Mouse (Mus musculus) cerebellum, postnatal 25 days (tissue): ENCODE results near the gene Mdfic.
"Not testable (repeated sequence)": the region's sequence is repeated elsewhere in the genome, so short reads cannot be mapped to it uniquely, and the experiment has no call there.

Experiments used
- DNase-seq, 2 experiments: peaks; one replicate each; pipeline ENCODE4 v3.0.0; 2021; ENCODE audit warnings: mixed read lengths in 2 of 2

Gene Mdfic

DNA sequence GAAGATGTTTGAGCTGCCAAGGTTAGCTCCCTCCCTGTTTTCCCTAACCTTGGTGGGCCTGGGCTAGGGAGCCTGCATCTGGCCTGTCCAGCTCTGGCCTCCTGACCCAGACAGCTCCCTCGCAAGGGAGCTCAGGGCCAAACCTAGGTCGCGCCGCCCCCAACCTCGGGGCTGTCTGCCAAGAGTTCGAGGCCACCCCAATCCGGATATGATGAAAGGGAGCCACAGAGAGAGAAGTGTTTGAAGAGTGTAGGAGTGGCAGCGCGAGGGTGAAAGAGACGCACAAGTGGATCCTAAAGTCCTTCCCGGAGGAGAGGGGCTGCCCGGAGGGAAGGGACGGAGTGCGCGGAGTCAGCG, at the start of gene Mdfic:
Mdfic (plus strand) TSS at position 201 of the 357 bp plus-strand sequence.
- no peak for DNase-seq

DNA sequence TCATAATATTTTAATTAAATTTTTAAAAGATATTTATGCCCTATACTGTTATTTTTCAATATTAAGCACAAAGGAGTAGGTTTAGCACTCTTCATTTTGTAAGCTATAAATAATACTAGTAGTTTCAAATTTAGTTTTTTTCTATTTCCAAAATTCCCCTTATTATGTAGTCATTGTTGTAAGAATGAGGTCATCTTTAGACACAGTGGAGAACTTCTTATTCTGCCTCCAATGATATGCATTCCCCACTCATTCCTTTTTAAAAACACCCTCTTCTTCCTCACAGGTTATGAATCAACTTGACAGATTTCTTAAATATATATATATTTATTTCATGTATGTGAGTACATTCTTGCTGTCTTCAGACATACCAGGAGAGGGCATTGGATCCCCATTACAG, 49.1 kb upstream of the Mdfic start:
- no peak for DNase-seq

DNA sequence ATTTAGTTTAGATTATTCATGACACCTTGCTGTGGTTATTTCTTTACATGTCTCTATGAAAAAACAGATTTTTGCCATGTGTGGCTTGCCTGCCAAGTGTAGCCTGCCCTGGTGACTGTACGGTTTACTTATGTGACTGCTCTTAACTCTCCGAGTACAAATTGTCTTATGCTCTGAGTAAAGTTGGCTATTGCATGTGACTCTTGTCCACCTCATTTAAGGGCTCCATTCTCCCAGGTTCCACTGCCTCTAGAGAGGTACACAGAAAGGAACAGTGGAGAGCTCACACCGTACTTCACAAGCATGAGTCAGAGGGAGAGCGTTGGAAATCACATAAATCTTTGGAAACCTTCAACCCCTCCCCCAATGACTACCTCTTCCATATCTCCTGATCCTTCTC, 10.4 kb upstream of the Mdfic start:
- no peak for DNase-seq

DNA sequence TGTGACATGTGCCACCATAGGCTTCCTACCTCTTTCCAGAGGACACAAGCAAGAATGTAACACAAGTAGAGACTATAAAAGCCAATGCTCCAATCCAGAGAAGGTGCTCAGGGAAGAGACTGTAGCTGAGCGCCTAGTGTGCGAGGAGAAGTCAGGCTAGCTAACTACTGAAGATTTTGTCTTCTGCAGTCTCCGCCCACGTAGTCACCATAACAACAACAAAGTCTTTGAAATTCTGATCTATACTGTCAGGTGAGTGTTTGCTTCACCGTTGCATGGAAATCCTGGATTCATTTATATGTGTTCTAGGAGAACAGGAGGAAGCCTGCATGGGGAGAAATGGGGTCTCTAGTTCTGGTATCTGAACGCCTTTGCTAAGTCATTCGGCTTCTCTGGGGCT, 9.8 kb upstream of the Mdfic start:
- no peak for DNase-seq

DNA sequence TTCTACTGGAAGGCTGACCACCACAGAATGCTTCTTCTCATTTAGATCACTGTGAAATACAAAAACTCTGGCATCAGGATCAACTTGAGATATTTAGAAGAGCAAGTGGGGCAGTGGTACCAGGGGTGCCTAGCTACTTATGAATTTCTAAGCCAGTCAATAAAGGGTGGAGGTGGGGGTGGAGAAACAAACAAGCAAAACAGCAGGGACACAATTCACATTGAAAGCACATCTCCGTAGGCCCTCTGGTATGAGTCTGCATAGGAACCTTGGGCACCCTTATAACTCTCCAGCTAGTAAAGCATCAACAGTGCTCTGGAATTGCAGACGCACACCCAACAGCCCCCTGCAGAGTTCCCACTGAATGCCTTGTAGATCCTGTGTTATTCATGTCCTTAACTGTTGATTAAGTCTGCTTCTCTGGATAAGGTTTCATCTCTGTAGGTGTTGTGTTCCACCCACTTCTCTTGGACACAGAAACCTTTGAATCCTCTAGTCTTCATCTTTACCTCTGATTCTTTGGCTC, 7.5 kb upstream of the Mdfic start:
- no peak for DNase-seq

DNA sequence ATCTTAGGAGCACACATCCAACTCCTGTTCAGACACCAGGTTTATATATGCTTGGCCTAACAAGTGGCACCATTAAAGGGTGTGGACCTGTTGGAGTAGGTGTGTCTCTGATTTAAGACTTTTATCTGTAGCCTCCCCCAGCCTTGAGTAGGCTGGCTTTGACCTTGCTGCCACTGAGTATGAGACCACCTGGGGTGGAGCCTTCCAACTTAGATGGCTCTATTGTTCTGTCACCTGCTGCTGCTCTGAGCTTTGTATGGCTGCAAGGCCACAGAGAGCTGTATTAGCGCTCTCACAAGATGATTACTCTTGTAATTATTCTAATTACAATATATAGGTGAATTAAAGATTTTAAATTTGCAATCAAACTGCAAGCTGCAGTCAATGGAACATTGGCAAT, 6.4 kb upstream of the Mdfic start:
- not testable (repeated sequence) for DNase-seq

DNA sequence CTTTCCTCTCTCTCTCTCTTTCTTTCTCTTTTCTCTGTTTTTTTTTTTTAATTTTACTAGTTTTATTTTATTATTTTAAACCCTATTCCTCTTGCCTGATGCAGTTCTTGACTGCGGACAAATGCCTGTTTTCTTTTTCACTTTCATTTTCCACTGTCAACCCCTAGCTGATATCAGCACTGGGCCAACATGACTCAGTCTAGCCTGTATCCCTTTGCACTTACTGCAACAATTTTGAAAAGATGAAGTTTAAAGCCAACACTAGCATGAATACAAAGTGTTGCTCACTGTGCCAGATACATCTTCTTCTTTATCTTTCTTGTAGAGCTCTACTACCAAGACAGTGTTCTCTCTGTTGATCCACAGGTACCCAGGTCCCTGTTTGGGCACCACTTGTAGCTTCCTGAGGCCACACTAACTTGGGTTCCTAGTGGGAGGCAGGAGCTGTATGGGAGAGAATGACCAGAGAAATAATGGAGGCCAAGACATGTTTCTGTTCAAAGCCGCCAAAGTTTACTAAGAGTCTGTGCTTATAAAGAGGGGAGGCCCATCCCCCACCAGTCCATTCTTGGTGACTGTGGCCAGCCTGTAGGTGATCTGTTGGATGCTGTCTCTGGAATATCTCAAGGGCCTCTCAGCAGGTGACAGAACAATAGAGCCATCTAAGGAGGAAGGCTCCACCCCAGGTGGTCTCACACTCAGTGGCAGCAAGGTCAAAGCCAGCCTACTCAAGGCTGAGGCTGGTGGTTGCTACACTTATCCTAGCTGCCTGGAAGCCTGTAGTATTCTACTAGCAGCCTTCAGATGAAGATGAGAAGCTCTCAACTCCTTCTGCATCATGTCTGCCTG, 5.2 kb upstream of the Mdfic start:
- DNase-seq = no peak

DNA sequence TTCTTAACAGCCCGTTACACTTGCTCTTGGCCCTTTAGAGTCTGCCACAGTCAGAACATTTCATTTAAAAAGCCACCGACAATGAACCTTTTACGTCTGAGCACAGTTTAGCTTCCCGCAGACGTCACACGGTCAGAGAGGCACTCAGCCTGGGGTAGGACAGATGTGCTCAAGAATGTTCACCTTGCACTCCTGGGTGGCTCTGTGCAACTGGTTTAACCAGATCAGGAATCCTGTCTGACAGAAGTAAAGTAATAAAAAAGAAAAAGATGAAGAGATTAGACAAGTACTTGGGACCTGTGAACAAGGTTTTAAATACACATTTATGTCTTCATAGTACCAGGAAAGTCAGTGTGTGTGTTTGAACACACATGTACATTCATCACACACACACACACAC, 542 bp upstream of the Mdfic start:
- no peak for DNase-seq

DNA sequence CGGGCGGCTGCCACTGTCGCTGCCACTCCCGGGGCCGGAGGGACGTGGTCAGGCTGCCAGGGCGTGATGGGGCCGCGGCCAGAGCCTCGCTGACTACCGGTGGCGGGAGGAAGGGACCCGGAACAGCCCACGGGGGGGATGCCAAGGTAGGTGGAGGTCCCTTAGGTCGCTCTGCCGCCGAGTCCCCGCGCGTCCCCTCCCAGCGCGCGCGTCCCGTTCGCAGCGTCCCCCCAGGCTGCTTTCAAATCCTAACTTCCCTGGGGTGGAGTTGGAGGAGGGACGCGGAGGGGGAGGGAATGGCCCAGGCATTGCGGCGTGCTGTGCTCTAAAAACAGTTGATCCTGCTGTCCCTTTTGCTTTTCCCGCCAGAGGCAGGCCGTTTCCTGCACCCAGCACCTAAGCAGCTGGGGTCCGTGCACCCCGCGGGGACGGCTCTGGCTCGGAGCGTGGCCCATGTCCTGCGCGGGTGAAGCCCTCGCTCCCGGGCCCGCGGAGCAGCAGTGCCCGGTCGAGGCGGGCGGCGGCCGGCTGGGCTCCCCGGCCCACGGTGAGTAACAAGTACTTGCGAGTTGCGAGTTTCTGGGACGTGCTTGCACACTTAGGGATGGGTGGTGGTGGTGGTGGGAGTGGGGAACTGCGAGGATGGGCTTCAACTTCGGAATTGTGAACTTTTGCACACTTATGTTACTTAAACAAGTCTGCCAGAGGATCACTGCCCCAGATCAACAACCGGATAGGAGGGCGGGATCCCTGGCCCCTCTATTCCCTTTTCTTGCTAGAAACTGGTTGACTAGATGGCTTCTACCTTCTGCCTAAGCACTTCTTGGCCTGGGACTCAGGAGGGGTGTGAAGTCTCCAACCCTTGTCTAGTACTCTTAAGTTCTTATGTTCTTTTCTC, 606 bp downstream of the Mdfic start:
- peak; percentile 36 to 55 for DNase-seq

DNA sequence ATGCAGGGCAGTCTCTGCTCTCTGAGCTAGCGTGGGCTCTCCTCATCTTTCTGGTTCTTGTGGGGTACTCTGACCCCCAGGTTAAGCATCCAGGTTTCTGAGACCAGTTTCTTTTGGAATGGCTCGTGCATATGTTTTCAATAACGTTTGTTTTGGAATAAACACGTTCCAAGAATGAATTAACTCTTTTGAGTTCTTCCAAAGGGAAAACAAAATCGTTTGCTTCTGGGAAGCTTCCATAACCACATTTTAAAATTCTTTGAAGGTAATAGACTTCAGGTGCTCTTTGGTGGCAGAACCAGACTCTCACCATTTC, 1.2 kb downstream of the Mdfic start:
- no peak for DNase-seq

DNA sequence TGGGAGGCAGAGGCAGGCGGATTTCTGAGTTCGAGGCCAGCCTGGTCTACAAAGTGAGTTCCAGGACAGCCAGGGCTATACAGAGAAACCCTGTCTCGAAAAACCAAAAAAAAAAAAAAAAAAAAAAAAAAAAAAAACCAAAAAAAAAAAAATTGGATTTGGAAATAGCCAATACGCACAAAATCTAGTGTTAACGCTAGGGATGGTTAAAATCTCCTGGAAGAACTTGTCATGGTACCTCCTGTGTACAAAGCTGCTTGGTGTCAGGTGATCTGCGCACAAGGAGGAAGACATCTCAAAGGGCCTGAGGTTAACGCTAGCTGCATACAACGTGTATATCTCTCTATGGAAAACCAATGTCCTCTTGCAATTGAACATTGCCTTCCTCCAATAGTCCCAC, 2.2 kb downstream of the Mdfic start:
- DNase-seq = not testable (repeated sequence)

DNA sequence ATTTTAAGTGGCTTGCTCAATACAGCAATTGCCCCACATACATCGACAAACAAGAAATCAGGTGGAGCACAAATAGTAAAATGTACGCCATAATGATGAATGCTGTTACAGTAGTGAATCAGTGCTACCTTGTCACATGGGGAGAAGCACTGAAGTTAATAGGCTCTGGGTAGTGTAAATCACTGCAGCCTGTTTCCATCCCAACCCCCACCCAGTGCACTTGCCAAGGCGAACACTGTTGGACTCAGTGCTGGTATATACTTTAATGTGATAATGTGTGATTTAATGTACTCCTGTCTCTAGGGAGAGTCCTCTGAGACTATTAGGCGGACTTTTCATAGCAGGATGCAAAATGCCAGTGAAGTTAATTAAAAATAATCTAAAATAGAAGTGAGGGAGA, 3.8 kb downstream of the Mdfic start:
- DNase-seq = no peak

DNA sequence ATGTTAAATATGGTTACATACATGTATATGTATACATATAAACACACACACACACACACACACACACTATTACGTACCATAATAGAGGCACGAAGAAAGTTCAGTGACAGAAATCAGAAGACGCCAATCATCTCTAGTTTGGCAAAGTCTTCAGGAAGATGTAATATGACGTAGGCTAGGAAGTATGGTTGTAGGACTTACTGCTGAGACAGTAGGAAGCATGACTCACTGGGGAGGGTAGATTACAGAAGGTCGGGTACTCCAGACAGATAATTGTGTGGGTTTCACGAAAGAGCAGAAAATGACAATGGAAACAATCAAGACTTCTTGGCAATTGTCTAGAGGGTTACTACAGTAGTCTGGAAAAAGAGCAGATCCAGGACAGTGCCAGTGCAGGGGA, 6.0 kb downstream of the Mdfic start:
- DNase-seq = no peak

DNA sequence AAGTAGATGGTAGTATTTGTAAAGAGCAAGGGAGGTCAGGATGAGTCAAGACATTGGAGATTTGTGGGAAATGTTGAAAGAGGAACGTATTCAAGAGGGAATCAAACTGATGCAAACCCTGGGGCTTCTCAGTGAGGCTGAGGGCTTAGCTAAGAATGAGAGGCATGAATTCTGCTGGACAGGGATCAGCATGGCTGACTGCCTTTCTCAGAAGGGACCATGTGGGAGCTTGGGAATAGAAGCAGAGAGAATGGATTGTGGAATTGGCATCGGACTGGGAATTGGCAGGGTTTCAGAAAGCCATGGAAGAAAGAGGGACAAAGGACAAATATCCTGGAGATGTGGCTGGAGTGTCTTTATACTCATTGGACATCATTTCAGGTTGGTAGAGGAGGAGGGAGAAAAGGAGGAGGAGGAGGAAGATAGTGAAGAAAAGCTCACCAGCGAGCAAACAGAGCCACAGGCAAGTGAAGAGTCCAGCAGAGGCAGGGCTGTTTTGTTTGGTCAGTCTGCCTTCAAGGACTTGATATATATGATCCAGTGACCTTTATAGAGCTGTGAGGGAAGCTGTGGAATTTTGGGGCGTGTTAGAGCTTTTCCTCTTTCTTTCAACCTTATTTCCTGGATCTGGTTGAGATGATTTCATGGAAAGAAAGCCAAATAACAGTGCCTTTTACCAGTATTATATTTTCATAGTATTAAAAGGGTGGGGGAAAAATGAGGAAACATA, 7.4 kb downstream of the Mdfic start:
- DNase-seq = no peak

DNA sequence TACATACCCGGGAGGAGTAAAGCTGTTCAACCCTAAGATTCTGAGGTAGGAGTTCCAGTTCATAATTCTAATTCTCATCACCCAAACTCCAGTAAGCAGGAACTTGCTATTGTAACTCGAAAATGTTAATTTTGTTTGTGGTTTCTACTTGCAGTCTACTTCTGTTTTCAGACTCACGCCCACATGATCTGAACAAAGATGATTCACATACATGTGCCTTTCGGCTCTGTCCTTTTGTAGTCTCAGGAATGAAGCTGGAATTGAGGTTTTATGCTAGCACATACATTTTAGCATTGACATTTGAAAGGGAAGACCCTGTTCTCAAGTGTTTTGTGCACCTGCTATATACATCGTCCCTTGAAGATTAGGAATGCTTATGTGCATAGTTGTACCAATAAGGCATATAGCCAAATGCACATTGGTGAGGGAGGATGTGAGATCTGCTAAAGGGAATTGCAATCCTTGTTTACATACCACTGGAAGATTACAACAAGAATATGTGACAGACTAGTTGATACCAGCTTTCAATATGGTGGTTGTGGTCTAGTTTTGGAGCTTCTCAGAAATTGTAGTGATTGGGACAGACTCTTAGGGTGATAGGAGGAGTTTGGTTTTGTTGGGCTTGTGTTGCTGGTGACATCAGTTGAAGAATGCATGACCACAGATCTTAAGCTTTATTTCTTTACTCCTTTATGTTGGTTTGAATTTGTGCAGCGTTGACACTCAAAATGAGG, 8.6 kb downstream of the Mdfic start:
- DNase-seq = no peak

DNA sequence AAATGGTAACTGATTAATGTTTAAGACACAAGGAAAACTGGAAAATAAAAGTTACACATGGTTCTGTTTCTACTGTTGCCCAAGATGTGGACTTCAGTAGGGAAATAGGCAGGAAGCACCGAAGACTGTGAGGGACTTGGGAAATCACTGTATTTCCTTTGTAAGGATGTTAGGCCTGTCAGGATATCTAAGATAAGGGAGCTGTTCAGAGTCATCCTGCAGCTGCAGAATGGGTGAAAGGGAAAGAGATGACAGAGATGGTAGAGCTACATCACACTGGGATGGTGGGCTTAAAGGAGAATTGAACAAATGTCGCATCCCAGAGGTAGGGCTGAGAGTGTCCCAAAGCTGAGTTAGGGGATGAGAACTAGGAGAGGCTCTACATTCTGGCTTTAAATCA, 9.8 kb downstream of the Mdfic start:
- DNase-seq = no peak

DNA sequence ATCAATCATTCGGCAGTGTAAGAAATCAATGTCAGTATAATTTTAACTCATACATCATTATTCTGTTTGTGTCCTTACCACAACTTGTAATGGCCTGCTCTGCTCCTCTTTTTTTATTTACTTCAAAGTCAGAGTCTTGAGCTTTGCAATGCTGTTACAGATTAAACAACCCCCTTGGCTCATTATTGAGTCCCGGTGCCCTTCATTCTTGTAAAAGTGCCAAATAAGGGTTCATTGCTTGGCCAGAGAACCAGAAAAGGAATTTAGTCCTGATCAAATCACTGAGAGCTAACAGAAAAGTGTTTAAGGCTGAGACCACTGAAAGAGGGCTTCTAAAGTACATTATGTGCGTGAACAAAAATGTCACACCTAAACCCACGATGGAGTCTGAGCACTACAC, 10.2 kb downstream of the Mdfic start:
- no peak for DNase-seq

DNA sequence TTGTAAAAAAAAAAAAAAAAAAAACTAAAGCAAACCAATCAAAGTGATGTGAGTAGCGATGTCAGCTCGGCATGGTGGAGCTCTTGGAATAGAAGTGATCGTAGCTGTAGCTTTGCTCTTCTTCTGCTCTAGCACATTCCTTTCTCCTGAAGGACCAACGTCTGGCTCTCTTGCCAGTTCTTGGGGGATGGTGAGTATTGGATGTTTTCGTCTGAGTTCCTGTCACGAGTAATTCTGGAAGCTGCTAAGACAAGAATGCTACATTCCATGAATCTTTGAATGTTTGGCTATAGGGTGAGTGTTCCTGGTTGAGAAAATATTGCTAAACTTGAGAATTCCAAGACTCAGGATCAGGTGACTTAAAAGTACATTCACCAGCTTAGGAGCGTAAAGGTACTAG, 11.0 kb downstream of the Mdfic start:
- DNase-seq = no peak

DNA sequence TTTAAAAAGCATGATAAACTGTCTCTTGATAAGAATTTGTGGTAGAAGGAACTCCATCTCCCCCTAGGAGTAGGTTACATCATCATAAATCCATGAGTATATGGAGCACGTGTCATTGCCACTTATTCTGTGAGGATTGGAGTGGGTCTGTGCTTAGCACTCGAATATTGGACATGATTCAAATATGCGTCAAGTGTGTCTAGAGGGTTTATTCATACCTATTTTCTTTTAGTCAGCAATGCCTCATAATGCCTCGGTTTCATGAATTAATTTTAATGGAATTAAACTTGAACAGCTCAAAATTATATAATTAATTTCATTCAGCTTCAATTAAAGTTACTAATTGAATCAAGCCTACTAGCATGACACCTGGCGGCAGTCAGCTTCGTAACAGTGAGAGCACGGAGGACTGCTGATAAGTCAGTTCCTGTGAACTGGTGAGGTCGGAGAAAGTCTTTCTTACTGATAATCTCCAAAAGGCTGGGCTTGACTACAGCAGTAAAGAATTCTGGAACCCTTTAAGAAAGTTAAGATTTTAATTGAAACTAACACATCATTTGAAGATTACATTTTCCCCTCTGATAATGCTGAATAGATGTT, 17.0 kb downstream of the Mdfic start:
- no peak for DNase-seq

DNA sequence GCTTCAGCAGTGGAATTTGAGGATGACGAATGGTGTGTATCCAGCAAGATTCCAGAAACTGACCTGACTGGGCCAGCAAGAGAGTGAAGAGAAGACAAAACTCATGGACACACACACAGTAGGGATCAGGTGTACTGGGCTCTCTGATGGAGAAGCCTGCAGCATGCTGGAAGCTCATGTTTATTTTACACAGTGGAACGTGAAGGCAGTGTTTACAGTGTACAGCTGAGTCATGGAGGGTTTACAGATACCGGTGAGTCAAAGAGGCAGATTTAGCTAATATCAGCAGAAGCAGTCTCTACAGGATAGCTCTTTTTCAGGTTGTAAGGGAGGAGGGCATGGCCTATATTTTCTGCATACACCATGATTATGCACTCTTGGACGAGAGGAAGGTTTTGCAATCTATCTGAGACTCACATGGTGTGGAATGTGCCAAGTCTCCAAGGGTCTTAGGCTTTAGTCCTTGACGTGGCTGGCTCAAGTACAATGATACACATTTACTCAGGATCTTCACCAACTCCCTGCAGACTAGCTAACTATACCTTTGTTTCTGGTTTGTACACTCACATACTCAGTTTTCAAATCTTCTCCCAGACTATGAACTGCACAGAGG, 18.0 kb downstream of the Mdfic start:
- DNase-seq = no peak

DNA sequence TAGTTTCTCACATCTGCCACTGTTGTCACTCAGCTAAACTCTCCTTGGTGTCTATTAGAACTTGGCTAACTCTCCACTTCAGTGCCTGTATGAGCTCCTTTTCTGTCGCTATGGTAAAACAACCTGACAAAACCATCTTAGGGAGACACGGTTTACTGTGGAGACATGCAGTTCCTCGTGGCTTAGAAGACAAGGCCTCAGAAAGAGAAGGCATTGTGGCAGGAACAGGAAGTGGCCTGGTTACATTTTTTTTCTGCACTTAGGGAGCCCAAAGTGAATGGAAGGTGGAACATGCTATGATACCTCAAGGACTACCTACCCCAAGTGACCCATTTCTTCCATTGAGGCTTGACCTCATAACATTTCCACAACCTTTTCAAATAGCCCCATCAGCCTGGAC, 18.7 kb downstream of the Mdfic start:
- no peak for DNase-seq
